Mouse (Mus musculus) liver, embryonic 14.5 days (tissue): ENCODE measurements around the gene Map2k5. TPM values are rescaled to one million over a fixed set of nuclear protein-coding genes. Genes with fewer than 3 reads are reported as not detected.

Source experiments
- ATAC-seq: fragments of 200-750 bp; cut with Nextera tagmentation; 2 replicates; pipeline ENCODE4 v1.8.0; 2017; ENCODE audit warnings: moderate number of reproducible peaks, mild to moderate bottlenecking, moderate library complexity; ENCODE audit not compliant: insufficient read depth
- DNase-seq, 3 experiments: peaks; one replicate each; pipeline ENCODE4 v3.0.0-alpha.2; 2012 to 2013; ENCODE audit warnings: low read depth in 3 of 3, low spot score in 3 of 3
- H3K27ac ChIP-seq: fragments of 300-500 bp; sonication (generic); 2 replicates; pipeline ENCODE4 v1.5.1; 2014; ENCODE audit warnings: moderate library complexity, mild to moderate bottlenecking, control low read depth, inconsistent platforms
- H3K27me3 ChIP-seq: fragments of 300-500 bp; sonication (generic); 2 replicates; pipeline ENCODE4 v1.6.1; 2014; ENCODE audit warnings: mild to moderate bottlenecking, low read length, moderate library complexity; ENCODE audit not compliant: control insufficient read depth, insufficient read depth
- H3K36me3 ChIP-seq: fragments of 300-500 bp; sonication (generic); replicated peaks from 2 replicates; pipeline ENCODE4 v1.6.1; 2014; ENCODE audit warnings: low read depth; ENCODE audit not compliant: control insufficient read depth, insufficient read depth
- H3K4me1 ChIP-seq, 2 experiments: fragments of 200-500 bp in 1 of 2; fragments of 300-500 bp in 1 of 2; sonication (generic) in 1 of 2; replicated peaks; 2 replicates each; pipeline ENCODE4 v1.6.1; 2012 to 2014; ENCODE audit warnings: antibody characterized with exemption in 1 of 2, inconsistent platforms in 1 of 2, low read length in 1 of 2; ENCODE audit not compliant: control insufficient read depth in 2 of 2, insufficient read depth in 2 of 2
- H3K4me2 ChIP-seq: fragments of 300-500 bp; sonication (generic); 2 replicates; pipeline ENCODE4 v1.6.1; 2014; ENCODE audit warnings: low read depth, mild to moderate bottlenecking, control low read depth, moderate library complexity
- H3K4me3 ChIP-seq, 2 experiments: fragments of 200-500 bp in 1 of 2; fragments of 300-500 bp in 1 of 2; sonication (generic) in 1 of 2; 2 replicates each; pipeline ENCODE4 v1.5.1; 2012 to 2014; ENCODE audit warnings: low read depth in 2 of 2, low read length in 2 of 2, mild to moderate bottlenecking in 2 of 2, control low read depth in 1 of 2, inconsistent platforms in 1 of 2, moderate library complexity in 1 of 2; ENCODE audit not compliant: insufficient read depth in 1 of 2
- H3K9ac ChIP-seq: fragments of 300-500 bp; sonication (generic); replicated peaks from 2 replicates; pipeline ENCODE4 v1.6.1; 2014; ENCODE audit warnings: mild to moderate bottlenecking, control low read depth, moderate library complexity
- H3K9me3 ChIP-seq: fragments of 300-500 bp; sonication (generic); 2 replicates; pipeline ENCODE4 v1.6.1; 2016; ENCODE audit warnings: low read length, mixed read lengths; ENCODE audit not compliant: control insufficient read depth
- CTCF ChIP-seq: IDR thresholded peaks from 2 replicates; pipeline ENCODE4 v1.5.1; 2016; ENCODE audit warnings: antibody characterized with exemption, low read depth, control low read depth
- EP300 ChIP-seq: IDR thresholded peaks from 2 replicates; pipeline ENCODE4 v1.6.1; 2016; ENCODE audit warnings: antibody characterized with exemption, low read depth
- WGBS: fragments of 180-500 bp; shearing (Covaris S2); extraction: QIAGEN DNeasy Blood & Tissue Kit; methylation state at CpG from one replicate; pipeline ENCODE4 v1.1.7; 2014; ENCODE audit not compliant: insufficient replicate concordance; 5-methylcytosine and 5-hydroxymethylcytosine counted together
- polyA plus RNA-seq, 2 experiments: library from polyadenylated mRNA; depleted of rRNA in 1 of 2; stranded (reverse) in 1 of 2; unstranded in 1 of 2; fragments of >200 nt; fragmentation: Nextera tagmentation in 1 of 2; extraction: Ambion mirVana in 1 of 2; gene quantifications; 2 replicates each; pipeline versions ENCODE4 v1.2.1 to v1.2.3; 2012 to 2014

Map2k5 gene
- polyA plus RNA-seq, 2 experiments, result 6.1 to 7.4 TPM

DNA sequence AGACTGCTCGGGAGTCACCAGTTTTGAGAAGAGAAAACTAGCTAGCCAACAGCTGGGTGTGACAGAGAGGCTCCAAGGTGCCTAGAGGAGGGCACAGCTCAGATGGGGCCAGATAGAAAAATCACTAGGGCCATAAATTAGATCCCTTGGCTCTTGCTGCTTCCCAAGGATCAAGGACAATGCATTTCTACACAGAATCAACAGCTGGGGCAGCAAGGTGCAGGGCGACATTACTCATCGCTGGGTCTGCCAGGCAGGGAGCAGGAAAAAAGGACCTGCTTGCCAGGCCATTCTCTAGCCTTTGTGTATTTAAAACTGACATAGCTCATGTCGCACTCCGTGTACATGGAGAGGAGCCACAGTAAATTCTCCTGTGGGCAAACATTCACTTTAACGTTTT lies 155.5 kb downstream of the Map2k5 start:
- no peak for DNase-seq
- H3K4me2 ChIP-seq, result no peak overlapping the region
- TF ChIP-seq CTCF (no peak), EP300 (no peak)
- H3K27ac ChIP-seq, result no peak overlapping the region
- no peaks in the 10 kb centered on the region for H3K36me3 ChIP-seq
- ATAC-seq, result no peak
- WGBS, result 70% methylated on average over 6 of the region's 6 CpGs
- H3K9me3 ChIP-seq, result no peaks in the 10 kb centered on the region
- H3K4me1 ChIP-seq, result no peaks in the 10 kb centered on the region
- no peak overlapping the region for H3K9ac ChIP-seq
- H3K4me3 ChIP-seq, result no peak overlapping the region
- H3K27me3 ChIP-seq, result no peaks in the 10 kb centered on the region

DNA sequence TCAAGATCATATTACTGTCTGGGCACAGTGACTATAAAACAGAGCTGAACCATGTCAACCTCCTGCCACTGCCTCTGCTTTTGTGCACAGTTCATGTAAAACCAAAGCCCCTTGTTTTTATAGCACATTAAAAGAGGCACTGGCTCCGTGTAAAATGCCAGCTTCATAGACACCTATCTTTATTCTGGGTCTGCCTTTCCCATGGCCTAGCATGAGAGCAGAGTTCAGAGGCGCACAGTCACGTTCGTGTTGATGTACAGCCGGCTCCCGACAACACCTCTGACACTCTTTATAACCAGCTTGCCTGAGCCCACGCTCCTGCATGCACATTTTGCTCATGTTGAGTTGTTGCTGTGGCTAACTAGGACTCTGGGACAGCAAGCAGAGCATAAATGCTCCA lies 157.9 kb downstream of the Map2k5 start:
- no peak overlapping the region for H3K9ac ChIP-seq
- no peak overlapping the region for H3K4me3 ChIP-seq
- H3K27me3 ChIP-seq, result no peaks in the 10 kb centered on the region
- no peak overlapping the region for H3K4me2 ChIP-seq
- TF ChIP-seq EP300 (no peak), CTCF (no peak)
- WGBS, result 74% methylated on average over 7 of the region's 7 CpGs
- DNase-seq (no peak), ATAC-seq (no peak)
- no peaks in the 10 kb centered on the region for H3K4me1 ChIP-seq
- no peaks in the 10 kb centered on the region for H3K9me3 ChIP-seq
- no peak overlapping the region for H3K27ac ChIP-seq
- no peaks in the 10 kb centered on the region for H3K36me3 ChIP-seq

DNA sequence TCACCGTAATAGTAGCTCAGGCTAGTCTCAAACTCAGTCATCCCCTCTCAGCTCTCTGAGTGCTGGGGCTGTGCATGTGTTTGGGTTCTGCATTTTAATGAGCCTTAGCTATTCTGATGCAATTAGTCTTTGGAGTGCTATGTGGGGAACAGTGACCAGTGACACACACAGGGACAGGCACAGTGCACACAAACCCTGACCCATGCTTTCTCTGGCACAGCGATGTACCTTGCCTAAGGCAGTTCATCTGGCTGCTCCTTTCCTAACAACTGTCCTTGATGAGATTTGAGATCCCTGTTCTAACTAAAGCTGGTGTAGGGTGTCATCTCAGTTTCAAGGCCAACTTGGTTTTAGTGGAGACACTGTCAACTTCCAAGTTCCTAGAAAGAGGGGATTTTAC lies 162.7 kb downstream of the Map2k5 start:
- ATAC-seq, result no peak
- TF ChIP-seq CTCF, result no peak
- TF ChIP-seq EP300, result no peak
- DNase-seq, result no peak

DNA sequence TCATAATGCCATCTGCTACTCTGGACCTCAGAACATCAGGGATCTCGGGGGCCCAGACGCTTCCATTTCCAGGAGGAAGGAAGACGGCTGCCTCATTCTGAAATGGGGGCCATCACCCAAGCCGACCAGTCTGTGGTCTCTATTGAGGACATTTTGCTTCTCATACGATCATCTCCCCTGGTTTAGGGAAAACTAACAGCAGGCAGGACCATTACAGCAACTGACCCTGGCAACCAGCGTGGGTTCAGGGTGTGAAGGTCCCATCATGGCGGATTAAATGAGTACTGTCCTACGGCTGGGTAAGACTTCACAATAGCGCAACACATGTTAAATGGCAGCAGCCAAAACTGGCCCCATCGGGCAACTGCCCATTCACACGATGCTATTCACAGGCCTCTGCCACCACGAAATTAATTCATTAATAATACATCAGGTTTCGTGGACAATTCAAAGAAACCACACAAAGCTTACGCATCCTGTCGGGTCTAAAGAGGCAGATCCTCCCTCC lies 170.9 kb downstream of the Map2k5 start:
- no peak for ATAC-seq
- Histone ChIP-seq H3K36me3 (no peaks in the 10 kb centered on the region), H3K9ac (no peak overlapping the region), H3K9me3 (no peaks in the 10 kb centered on the region), H3K4me2 (no peak overlapping the region), H3K27ac (no peak overlapping the region), H3K27me3 (no peaks in the 10 kb centered on the region), H3K4me3 (no peak overlapping the region), H3K4me1 (no peaks in the 10 kb centered on the region)
- TF ChIP-seq CTCF, result no peak
- no peak for TF ChIP-seq EP300
- WGBS, result 76% methylated on average over 15 of the region's 15 CpGs
- no peak for DNase-seq

More for the DNA sequence above, 162.7 kb downstream of the Map2k5 start:
- Histone ChIP-seq H3K4me1 (no peaks in the 10 kb centered on the region), H3K27me3 (no peaks in the 10 kb centered on the region), H3K4me3 (no peak overlapping the region), H3K9me3 (no peaks in the 10 kb centered on the region), H3K9ac (no peak overlapping the region), H3K27ac (no peak overlapping the region), H3K36me3 (no peaks in the 10 kb centered on the region), H3K4me2 (no peak overlapping the region)
- 87% methylated on average over 2 of the region's 2 CpGs for WGBS

DNA sequence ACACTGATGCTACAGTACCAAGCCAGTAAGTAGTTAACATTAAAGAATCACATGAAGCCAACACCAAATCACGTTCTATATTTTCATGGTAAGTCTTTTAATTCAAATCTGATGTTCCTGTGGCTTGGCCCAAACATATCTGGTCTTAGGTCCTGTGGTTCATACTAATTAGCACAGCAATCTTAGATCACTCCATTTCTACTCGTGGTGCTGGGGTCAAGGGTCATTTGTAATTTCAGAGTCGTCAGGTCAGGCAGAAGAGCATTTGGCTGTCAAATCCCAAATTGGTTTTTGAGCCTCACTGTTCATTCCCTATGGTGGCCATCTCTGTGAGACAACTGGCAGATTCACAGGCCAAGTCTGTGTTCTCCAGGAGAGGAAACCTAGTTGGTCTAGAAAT lies 174.2 kb downstream of the Map2k5 start:
- no peak overlapping the region for H3K9ac ChIP-seq
- ATAC-seq, result no peak
- no peak overlapping the region for H3K4me2 ChIP-seq
- 67% methylated on average over 3 of the region's 3 CpGs for WGBS
- no peaks in the 10 kb centered on the region for H3K9me3 ChIP-seq
- no peak overlapping the region for H3K27ac ChIP-seq
- TF ChIP-seq CTCF, result no peak
- no peak for TF ChIP-seq EP300
- no peaks in the 10 kb centered on the region for H3K27me3 ChIP-seq
- no peaks in the 10 kb centered on the region for H3K36me3 ChIP-seq
- no peak overlapping the region for H3K4me3 ChIP-seq
- no peaks in the 10 kb centered on the region; a peak in 1 of 4 replicates for H3K4me1 ChIP-seq
- DNase-seq, result no peak
